Comparison of ENCODE assay signal across 28 mouse cellular contexts in the genomic region with DNA sequence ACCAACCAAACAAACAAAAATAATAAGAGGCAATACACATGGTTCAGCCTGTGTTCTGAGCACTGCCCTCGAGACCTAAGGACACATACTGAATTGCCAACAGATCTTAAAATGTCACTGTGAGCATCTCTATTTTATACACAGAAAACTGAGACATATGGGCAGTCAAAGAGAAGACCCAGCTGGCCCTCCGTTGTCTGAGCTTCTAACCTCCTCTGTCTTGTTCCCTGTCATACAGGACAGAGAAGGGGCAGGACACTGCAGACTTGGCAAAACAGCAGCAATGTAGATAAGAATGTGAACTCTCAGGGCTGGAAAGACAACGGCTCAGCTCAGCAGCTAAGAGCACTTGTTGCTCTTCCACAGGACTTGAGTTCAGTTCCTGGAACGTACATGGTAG. TPM values are rescaled to one million over a fixed set of nuclear protein-coding genes. Genes with fewer than 3 reads are reported as not detected.
DNase-seq lines count a peak whose midpoint lies in the region; ATAC-seq and TF ChIP-seq lines count a peak whose summit lies in the region.
"Had no signal": no experiment of that assay in that cellular context is flagged by ENCODE, and none has a peak within 500 bp of the region (broad histone marks: within the 10 kb centered on the region; RNA-seq: fewer than 3 reads in every experiment).

No protein-coding gene starts in this region.

- WGBS in lung, embryonic 15.5 days, result 29% methylated on average over 4 of the region's 4 CpGs
- 21% methylated on average over 4 of the region's 4 CpGs for WGBS in lung, postnatal 0 days

- no peak for TF ChIP-seq RAD21 in MEL (IDR thresholded peaks at IDR 0.05; ENCODE audit: low read depth, low read length)

- H3K27me3 ChIP-seq in lung, embryonic 15.5 days, result peaks cover 13% of the 10 kb centered on the region
- H3K27me3 ChIP-seq in MEL (ENCODE audit: control insufficient read depth in 1 of 2, insufficient read depth in 2 of 2, low read length in 2 of 2), result peaks cover 36 to 42% of the 10 kb centered on the region in 2 experiments
- 0 out of 2 replicates have a peak, but pooled peaks cover 3% of the 10 kb centered on the region for H3K27me3 ChIP-seq in lung, postnatal 0 days (replicated peaks; ENCODE audit: insufficient read depth, low read length)

- intact Hi-C loops in heart, postnatal 10 days (cut with DNase I), result no loop called here

- no peak overlapping the region for H3K4me3 ChIP-seq in lung, embryonic 15.5 days
- H3K4me3 ChIP-seq in MEL (ENCODE audit: control insufficient read depth in 1 of 2, insufficient read depth in 1 of 2, low read depth in 2 of 2, low read length in 2 of 2), result no peak overlapping the region
- H3K4me3 ChIP-seq in lung, postnatal 0 days (ENCODE audit: low read depth, low read length), result no peak overlapping the region
- H3K4me3 ChIP-seq: embryonic facial prominence, embryonic 13.5 days; embryonic facial prominence, embryonic 15.5 days; erythroblast, embryonic 14.5 days; forebrain, embryonic 10.5 days; forebrain, embryonic 12.5 days had no signal

- no peak overlapping the region for H3K27ac ChIP-seq in lung, embryonic 15.5 days
- no peak overlapping the region for H3K27ac ChIP-seq in MEL (ENCODE audit: control insufficient read depth, low read depth, low read length)
- H3K27ac ChIP-seq in lung, postnatal 0 days (ENCODE audit: low read length), result no peak overlapping the region
- H3K27ac ChIP-seq: embryonic facial prominence, embryonic 13.5 days; embryonic facial prominence, embryonic 15.5 days; forebrain, embryonic 10.5 days; forebrain, embryonic 12.5 days had no signal

- no peak overlapping the region for H3K9ac ChIP-seq in lung, embryonic 15.5 days
- H3K9ac ChIP-seq in MEL (ENCODE audit: control insufficient read depth, low read depth, low read length, poor library complexity, severe bottlenecking), result no peak overlapping the region
- H3K9ac ChIP-seq in lung, postnatal 0 days (replicated peaks; ENCODE audit: low read depth), result no peak overlapping the region
- H3K9ac ChIP-seq: embryonic facial prominence, embryonic 13.5 days; embryonic facial prominence, embryonic 15.5 days; forebrain, embryonic 12.5 days had no signal

- TF ChIP-seq EP300 in MEL (IDR thresholded peaks at IDR 0.05; ENCODE audit: low read depth in 1 of 2, low read length in 2 of 2), result no peak
- no peak for TF ChIP-seq EP300 in lung, postnatal 0 days (IDR thresholded peaks at IDR 0.05)

- ATAC-seq in lung, embryonic 15.5 days (ENCODE audit: borderline replicate concordance, extremely low read depth, low FRiP score, low TSS enrichment), result peak; percentile 62; the same call in 1 of the 2 replicates
- peak; percentile 75 for ATAC-seq in lung, postnatal 0 days
- ATAC-seq: activated CD4-positive, CD25-positive, alpha-beta regulatory T cell, adult 4 months; forebrain, embryonic 14.5 days; forebrain, embryonic 16.5 days; Patski had no signal

- peaks cover 22% of the 10 kb centered on the region for H3K4me1 ChIP-seq in lung, embryonic 15.5 days
- peaks cover 0 to 4% of the 10 kb centered on the region in 2 experiments; a peak in 1 of 4 replicates for H3K4me1 ChIP-seq in MEL (ENCODE audit: control insufficient read depth in 1 of 2, insufficient read depth in 2 of 2, low read length in 2 of 2)
- H3K4me1 ChIP-seq in lung, postnatal 0 days (ENCODE audit: insufficient read depth, low read depth, low read length), result peaks cover 5% of the 10 kb centered on the region; the same call in 1 of the 2 replicates

- H3K9me3 ChIP-seq in lung, embryonic 15.5 days, result no peaks in the 10 kb centered on the region
- H3K9me3 ChIP-seq in MEL (replicated peaks; ENCODE audit: insufficient read depth, low read length), result no peaks in the 10 kb centered on the region
- H3K9me3 ChIP-seq in lung, postnatal 0 days (ENCODE audit: low read length), result no peaks in the 10 kb centered on the region
- H3K9me3 ChIP-seq: embryonic facial prominence, embryonic 13.5 days; embryonic facial prominence, embryonic 15.5 days; forebrain, embryonic 10.5 days; forebrain, embryonic 12.5 days had no signal

- TF ChIP-seq POLR2A in MEL (IDR thresholded peaks at IDR 0.05; ENCODE audit: control insufficient read depth in 1 of 2, insufficient read depth in 1 of 2, low read depth in 1 of 2, low read length in 2 of 2, poor library complexity in 1 of 2), result no peak

- TF ChIP-seq CTCF in MEL (IDR thresholded peaks at IDR 0.05 in 2 of 3, conservative IDR thresholded peaks at IDR 0.05 in 1 of 3; ENCODE audit: control insufficient read depth in 1 of 3, insufficient read depth in 1 of 3, low read depth in 2 of 3, low read length in 3 of 3, poor library complexity in 1 of 3, severe bottlenecking in 1 of 3), result no peak
- no peak for TF ChIP-seq CTCF in lung, postnatal 0 days (IDR thresholded peaks at IDR 0.05)

- H3K79me2 ChIP-seq in MEL (ENCODE audit: control insufficient read depth, insufficient read depth, low read length, poor library complexity), result no peaks in the 10 kb centered on the region

- no peak overlapping the region for H3K4me2 ChIP-seq in lung, embryonic 15.5 days
- H3K4me2 ChIP-seq in lung, postnatal 0 days (replicated peaks; ENCODE audit: low read depth, low read length), result no peak overlapping the region
- H3K4me2 ChIP-seq: embryonic facial prominence, embryonic 13.5 days; embryonic facial prominence, embryonic 15.5 days; forebrain, embryonic 12.5 days had no signal

- no peaks in the 10 kb centered on the region for H3K36me3 ChIP-seq in lung, embryonic 15.5 days
- H3K36me3 ChIP-seq in MEL (ENCODE audit: control insufficient read depth in 1 of 2, insufficient read depth in 2 of 2, low read length in 2 of 2), result peaks cover 0 to 3% of the 10 kb centered on the region in 2 experiments; a peak in 1 of 4 replicates
- no peaks in the 10 kb centered on the region for H3K36me3 ChIP-seq in lung, postnatal 0 days (ENCODE audit: insufficient read depth, low read length)
- H3K36me3 ChIP-seq: embryonic facial prominence, embryonic 13.5 days; embryonic facial prominence, embryonic 15.5 days; forebrain, embryonic 10.5 days; forebrain, embryonic 12.5 days had no signal

- DNase-seq in lung, adult 18-20 months, result no peak
- peak; percentile 34 for DNase-seq in MEL (ENCODE audit: low read depth, low spot score)
- DNase-seq in lung, postnatal 0 days (ENCODE audit: low spot score), result peak; percentile 41
- peak; percentile 20 for DNase-seq in lung, postnatal 14 days
- no peak for DNase-seq in heart, postnatal 10 days
- no peak for DNase-seq in cerebellum, adult 11 months
- DNase-seq in right cerebral cortex, postnatal 36 days (ENCODE audit: low spot score in 2 of 2), result no peak
- DNase-seq: adrenal gland, adult 8-10 months; adrenal gland, postnatal 14 days; adrenal gland, postnatal 36 days; cerebellum, adult 18-20 months; cerebellum, adult 8-10 months; cerebellum, adult 9-11 months; cerebellum, postnatal 14 days; cerebellum, postnatal 36 days; embryo, embryonic 11 days had no signal

TF ChIP-seq in MEL, 35 proteins besides CTCF, POLR2A, EP300 and RAD21:
- TF ChIP-seq TCF12 (IDR thresholded peaks at IDR 0.05; ENCODE audit: low read depth, low read length) (no peak), MAZ (IDR thresholded peaks at IDR 0.05; ENCODE audit: low read depth, low read length) (no peak), ZKSCAN1 (IDR thresholded peaks at IDR 0.05; ENCODE audit: low read depth, low read length) (no peak), NRF1 (IDR thresholded peaks at IDR 0.05; ENCODE audit: insufficient read depth, low read depth, low read length, poor library complexity, severe bottlenecking) (no peak), GABPA (IDR thresholded peaks at IDR 0.05; ENCODE audit: low read depth, low read length) (no peak), POLR2AphosphoS5 (IDR thresholded peaks at IDR 0.05; ENCODE audit: borderline replicate concordance, low read depth, low read length) (no peak), MYC (IDR thresholded peaks at IDR 0.05; ENCODE audit: low read depth, low read length) (no peak), ZNF384 (IDR thresholded peaks at IDR 0.05; ENCODE audit: low read depth, low read length) (no peak), RCOR1 (IDR thresholded peaks at IDR 0.05; ENCODE audit: low read depth, low read length) (no peak)

RNA-seq across cellular contexts. Expression of gene Pipox, which starts 14.6 kb away (rescaled TPM):
- 1.2 and 1.6 TPM in 2 replicates for polyA plus RNA-seq in lung, embryonic 15.5 days (2015; fragmentation: Nextera tagmentation; extraction: Ambion mirVana)
- not detected in 2 replicates for total RNA-seq in MEL (2012; rRNA removed)
- not detected for polyA plus RNA-seq in MEL (2012; ENCODE audit: insufficient read depth in 1 of 2, insufficient read length in 2 of 2, low read depth in 1 of 2, low replicate concordance in 2 of 2, missing spikeins in 1 of 2)
- 0.23 and 0.40 TPM in 2 replicates for polyA plus RNA-seq in lung, postnatal 0 days (2015; fragmentation: Nextera tagmentation; extraction: Ambion mirVana)
- 1 to 10 TPM; 1.2 to 1.4 TPM for total RNA-seq in heart, postnatal 10 days (2021)
- total RNA-seq: common myeloid progenitor, adult 5-6 weeks had no signal
- polyA plus RNA-seq: C2C12; erythroblast, embryonic 14.5 days had no signal

RNA-seq across cellular contexts. Expression of gene Sez6, which starts 22.1 kb away (rescaled TPM):
- 0.23 and 0.51 TPM in 2 replicates for polyA plus RNA-seq in lung, embryonic 15.5 days (2015; fragmentation: Nextera tagmentation; extraction: Ambion mirVana)
- total RNA-seq in MEL (2012; rRNA removed), result 0.04 and 0.07 TPM in 2 replicates
- not detected for polyA plus RNA-seq in MEL (2012; ENCODE audit: insufficient read depth in 1 of 2, insufficient read length in 2 of 2, low read depth in 1 of 2, low replicate concordance in 2 of 2, missing spikeins in 1 of 2)
- 0.04 and 0.06 TPM in 2 replicates for polyA plus RNA-seq in lung, postnatal 0 days (2015; fragmentation: Nextera tagmentation; extraction: Ambion mirVana)
- total RNA-seq in heart, postnatal 10 days (2021), result under 1 TPM; 0.22 to 0.64 TPM
- total RNA-seq: common myeloid progenitor, adult 5-6 weeks had no signal
- polyA plus RNA-seq: C2C12; erythroblast, embryonic 14.5 days; Patski had no signal

Comparison
In these comparisons a context has a peak if more than half of its experiments do, and no peak if none do; other contexts are left out.
1. DNase-seq: peak in MEL (single experiment), lung, postnatal 0 days (single experiment) and lung, postnatal 14 days (single experiment); none in lung, adult 18-20 months (0 of 2), heart, postnatal 10 days (0 of 2), cerebellum, adult 11 months (single experiment) and right cerebral cortex, postnatal 36 days (0 of 2).